Mouse (Mus musculus): ENCODE measurements around the gene Exoc4.

The Exoc4 gene

DNA sequence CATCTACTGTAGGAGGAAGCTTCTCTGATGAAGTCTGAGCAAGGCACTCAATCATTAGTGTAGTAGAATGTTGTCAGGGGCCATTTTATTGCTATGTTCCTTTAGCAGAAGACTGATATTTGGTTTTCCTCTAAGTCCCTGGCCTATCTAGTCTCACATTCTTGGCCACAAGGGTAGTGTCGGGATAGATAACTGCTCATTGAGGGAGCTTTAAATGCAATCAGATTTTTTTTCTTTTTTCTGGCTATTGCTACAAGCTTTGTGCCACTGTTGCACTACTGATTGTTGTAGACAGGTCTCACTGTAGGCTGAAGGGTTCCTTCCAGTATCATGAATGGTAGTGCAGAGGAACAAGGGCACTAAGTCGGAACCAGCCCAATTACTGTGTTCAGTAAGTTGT is 227.2 kb downstream of the Exoc4 start:
- no peak for DNase-seq (ENCODE audit: low spot score)

DNA sequence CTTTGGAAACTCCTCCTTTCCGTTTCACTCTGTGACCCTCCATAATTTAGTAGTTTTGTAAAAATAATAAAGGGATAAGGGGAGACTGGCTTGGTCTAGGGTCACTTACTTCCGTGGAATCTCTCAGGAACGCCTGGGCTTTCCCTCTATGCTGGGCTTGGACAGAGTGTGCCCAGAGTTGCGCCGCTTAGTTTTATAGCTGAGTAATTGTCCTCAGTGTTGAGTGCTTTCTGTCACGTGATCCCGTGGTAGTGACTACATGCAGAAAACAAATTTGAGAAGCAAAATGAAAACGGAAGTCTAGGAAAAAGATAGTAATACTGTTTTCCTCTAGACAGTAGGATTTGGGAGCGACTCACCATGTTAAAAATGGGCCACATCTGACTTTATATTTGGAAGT is 235.7 kb downstream of the Exoc4 start:
- no peak for DNase-seq (ENCODE audit: low spot score)

DNA sequence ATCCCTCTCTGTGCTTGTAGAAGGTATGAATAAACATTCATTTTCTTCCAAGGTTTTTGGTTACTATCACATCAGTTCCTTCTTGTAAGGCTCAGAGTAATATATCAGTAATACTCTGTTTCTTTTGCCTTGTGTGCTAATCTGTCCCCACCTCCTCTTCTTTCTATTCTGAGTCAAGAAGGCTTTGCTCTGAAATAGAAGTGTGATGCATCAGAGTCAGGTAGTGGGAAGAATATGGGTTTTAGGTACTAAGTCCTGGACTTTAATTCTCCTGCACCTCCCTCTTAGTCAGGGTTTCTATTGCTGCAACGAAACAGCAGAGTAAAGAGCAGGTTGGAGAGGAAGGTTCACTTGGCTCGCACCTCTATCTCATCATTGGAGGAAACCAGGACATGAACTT is 240.9 kb downstream of the Exoc4 start:
- DNase-seq (ENCODE audit: low spot score), result no peak

DNA sequence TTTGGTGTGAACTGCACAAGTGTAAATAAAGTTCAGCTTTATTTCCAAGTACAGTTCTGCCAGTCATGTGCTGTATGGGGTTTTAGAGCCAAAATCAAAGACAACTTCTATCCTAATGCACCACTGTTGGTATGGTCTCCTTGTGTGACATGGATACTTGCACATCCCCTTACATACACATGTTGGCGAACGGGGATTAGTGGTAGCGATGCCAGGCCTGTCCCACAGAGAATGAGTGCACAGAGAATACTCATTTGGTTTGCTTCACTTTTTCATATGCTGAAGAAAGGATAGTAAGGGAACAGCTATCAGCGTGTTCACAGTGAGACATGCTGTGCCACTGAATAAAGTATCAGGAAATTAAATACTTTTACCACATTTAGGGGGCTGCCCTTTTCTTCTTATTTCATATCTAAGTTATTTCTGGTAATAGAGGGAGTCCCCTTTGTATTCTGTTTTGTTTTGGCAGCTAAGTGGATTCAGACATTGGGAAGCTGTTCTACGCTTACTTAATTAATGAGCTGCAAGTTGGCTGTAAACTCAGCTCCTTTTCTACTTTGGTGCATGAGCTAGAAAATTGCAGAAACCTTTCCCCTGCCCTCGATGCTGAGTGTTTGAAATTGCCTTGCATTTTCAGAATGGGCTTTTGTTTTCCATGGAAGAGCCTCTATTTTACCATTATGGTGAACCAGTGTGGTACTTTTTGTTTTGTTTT is 247.4 kb downstream of the Exoc4 start:
- DNase-seq (ENCODE audit: low spot score), result no peak

DNA sequence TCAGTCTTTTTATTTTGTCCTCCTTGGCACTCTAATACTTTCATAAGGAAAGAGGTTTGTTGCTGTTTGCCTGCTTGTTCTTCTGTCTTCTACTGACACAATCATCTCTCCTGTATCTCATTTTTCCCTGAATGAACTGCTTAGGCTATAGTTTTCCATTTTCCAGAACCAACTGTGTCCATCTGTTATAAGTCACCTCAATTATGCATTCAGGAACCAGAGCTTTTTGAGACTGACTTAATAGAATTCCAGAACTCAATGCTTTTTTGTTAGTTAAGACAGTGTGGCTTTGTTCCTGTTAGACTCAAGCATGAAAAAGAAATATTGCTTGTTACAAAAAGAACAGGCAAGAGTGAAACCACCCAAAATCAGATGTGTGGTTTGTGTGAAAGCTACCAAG is 248.5 kb downstream of the Exoc4 start:
- DNase-seq (ENCODE audit: low spot score), result no peak

DNA sequence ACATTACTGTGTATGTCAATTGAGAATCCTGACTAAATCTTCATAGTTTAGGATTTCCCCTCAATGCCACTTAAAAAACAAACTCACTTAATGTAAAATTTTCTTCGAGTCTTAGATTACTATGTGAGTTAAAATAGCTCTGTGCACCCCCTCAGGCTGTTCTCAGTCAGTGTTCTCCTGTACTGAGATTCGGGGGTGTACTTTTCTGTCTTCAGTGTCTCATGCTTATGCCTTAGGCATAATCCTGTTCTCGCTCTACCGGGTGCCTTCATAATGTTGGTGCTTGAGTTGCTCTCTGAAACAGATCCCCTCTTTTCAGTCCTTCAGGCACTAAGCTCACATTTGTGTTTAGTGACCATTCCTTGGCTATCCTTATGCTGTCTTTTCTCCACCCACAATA is 253.5 kb downstream of the Exoc4 start:
- DNase-seq (ENCODE audit: low spot score), result no peak

DNA sequence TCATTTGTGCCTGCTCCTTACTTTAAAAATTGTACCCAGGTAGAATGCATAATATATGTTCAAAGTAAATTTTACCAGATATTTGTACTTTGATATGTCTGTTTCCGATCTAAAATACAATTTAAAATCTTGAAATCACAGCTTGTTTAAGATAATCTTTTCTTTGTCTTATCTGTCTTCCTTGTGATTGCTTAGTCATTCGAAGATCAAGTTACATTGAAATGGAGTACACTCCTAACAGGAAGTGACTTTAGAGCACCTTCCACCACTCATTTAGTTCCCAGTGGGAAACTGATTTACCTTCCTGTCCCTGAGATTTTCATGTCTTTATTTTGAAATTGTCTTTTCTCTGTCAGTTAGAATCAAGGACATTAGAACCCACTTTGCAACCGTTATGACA is 254.5 kb downstream of the Exoc4 start:
- DNase-seq (ENCODE audit: low spot score), result no peak

DNA sequence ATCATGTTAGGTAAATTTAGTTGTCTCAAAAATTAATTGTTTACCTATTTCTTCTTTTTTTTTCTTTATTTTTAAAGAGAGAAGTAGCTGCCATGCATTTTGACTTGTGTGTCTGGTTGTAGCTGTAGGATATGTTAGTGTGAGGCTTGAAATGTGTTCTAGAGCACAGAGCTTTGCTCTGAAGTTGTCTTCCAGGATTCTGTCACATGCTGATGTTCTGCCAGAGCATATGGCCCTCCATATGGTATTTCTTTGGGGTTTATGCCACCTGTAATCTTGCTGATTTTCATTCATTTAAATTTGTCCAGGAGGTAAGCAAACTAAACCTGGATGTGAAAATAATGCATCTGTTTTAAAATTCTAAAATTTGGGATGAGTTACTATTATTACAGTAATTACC is 258.2 kb downstream of the Exoc4 start:
- no peak for DNase-seq (ENCODE audit: low spot score)

DNA sequence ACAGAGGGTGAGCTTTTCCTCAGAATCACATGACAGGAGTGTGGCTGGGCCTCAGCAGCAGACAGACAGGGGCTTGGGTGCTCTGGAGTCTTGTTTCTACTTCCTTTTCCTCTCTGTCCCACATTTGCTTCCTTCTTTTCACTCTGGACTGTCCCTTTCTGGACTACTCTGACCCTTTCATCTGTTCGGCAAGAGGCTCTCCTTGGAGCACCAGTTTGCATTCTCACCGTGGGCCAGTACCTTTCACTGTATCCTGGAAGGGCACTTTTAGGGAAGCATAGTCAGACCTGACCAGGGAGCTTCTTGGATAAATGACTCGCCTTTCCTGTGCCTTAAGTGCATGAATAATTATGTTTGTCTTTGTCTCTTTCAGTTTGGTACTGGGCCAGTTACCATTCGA is 266.5 kb downstream of the Exoc4 start:
- no peak for DNase-seq (ENCODE audit: low spot score)

DNA sequence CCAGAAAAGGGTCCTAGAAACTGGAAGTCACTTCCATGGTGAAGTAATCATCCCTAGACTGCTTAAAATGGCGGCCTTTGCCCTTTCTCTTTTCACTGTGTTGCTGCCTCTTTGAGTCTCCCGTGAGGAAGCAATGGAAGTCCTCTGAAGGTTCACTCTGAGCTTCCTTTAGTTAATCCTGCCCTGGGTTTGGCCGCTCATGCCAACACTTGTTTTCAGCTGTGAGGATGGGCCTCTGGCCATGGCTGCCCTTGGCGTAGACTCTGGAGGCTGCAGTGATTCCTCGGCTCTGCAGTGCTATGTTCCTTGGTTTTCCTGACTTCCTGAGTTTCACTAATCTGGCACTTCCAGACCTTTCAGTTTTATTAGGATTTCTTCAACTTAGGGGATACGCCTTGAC is 267.9 kb downstream of the Exoc4 start:
- DNase-seq (ENCODE audit: low spot score), result no peak

DNA sequence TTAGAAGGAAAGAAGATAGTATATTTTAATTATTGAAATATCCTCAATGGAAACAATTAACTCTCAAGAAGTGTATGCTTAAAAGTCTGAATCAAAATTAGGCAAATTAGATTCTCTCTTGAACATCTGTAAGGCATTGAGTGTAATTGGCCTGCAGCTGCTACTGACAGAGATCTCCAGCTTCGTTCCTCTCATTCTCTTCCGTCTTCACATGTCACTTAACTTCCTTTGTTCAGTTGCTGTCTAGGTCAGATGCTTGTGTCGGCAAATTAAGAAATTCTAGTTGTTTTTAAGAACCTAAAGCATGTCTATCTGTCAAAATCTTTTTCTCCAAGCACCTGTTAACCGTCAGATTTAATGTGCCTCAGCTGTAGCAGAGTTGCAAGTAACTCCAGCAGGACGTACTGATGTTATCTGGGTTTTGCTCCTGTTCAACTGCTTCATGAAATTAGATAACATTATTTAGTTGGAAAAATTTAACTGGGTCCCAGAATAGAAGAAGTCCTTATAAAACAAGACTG is 269.1 kb downstream of the Exoc4 start:
- no peak for DNase-seq (ENCODE audit: low spot score)

DNA sequence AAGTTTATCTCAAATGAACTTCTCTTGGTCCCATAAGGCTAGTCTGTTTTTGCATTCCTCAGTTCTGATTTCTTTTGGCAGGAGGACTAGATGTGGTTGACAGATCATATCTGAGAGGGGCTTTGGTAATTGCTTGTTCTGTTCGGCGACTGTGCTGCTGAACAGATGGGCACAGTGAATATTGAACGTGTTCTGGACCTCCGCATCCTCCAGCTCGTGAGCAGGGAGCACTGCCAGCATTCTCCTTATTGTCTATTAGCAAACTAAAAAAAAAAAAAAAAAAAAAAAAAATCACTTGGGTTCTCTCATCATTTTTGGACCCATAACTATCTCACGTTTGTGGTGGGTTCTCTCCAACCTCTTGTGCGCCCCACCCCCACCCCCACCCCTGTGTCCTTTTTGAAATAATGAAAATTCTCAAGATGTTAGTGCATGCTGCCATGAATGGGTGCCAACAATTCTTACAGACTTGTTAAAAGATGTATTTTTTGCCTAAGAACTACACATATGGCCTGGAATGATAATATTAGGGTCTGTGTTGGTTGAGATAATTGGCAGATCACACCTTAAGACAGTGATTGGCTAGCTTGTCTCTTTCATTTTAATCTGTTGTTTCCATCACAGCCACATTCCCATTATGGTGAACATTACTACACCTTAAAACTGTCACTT is 276.9 kb downstream of the Exoc4 start:
- DNase-seq (ENCODE audit: low spot score), result no peak

DNA sequence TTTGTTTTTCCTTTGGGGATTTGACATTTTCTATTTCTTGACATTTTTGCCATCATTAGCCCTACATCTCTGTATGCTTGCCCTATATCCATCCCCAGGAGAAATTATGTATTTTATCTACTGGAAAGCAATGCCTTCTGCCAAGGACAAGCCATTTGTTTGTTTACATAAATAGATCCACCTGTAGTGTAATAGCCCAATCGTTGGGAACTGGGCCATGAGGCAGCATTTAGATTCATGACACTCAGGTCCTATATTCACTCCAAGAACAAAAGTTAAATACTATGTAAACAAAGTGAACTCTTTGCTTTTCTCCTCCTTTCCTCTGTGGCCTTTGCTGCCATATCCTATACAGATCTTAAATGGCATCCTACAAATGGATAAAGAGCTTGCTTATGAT is 291.5 kb downstream of the Exoc4 start:
- DNase-seq (ENCODE audit: low spot score), result no peak

DNA sequence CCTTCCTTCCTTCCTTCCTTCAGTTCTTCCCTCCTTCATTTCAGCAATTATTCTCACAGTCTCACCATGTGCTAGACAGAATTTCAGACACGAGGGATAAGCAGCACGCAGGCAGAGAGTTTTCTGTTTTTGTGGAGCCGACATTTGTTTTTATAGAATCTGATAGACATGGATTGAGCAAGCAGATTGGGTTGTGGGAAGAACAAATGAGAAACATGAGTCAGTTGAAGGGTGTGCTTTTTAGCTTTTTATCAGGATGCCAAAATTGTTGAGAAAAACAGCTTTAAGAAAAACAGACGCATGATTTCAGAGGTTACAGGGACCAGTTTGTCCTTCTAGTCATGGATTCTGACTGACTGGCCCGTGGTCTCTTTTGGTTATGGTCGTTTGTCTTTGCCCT is 293.8 kb downstream of the Exoc4 start:
- no peak for DNase-seq (ENCODE audit: low spot score)

DNA sequence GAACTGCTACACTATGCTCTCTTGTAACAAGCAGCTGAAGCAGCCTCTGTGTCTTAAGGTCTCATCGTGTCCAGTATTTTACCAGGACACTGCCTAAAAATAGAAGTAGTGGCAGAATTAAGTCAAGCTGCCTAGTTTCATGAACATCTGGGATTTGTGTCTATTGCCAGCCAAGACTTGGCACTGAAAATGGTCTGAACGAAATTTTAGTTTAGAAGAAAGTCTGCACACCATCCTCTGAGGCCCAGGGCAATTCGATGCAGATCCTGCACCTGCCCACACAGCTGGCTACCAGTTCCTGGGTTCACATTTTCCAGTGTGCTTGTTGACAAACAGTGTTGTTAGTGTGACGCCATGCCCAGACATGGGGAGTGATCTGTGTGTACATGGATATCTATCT is 303.0 kb downstream of the Exoc4 start:
- no peak for DNase-seq (ENCODE audit: low spot score)

DNA sequence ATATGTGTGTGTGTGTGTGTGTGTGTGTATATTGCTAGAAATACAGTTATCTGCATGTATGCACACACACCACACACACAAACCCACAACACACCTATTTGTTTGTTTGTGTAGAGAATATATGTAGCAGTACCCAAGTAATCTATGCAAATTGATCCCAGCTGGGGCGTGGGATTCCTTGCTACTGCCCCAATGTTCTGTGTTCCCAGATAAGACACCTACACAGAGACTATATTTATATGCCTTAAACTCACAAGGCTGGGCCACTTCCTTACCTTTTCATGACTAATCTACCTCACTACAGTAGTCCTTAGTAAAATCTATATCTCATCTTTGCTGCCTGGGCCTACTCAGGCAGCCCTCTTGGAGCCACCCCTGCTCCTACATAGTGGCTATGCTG is 312.0 kb downstream of the Exoc4 start:
- no peak for DNase-seq (ENCODE audit: low spot score)

DNA sequence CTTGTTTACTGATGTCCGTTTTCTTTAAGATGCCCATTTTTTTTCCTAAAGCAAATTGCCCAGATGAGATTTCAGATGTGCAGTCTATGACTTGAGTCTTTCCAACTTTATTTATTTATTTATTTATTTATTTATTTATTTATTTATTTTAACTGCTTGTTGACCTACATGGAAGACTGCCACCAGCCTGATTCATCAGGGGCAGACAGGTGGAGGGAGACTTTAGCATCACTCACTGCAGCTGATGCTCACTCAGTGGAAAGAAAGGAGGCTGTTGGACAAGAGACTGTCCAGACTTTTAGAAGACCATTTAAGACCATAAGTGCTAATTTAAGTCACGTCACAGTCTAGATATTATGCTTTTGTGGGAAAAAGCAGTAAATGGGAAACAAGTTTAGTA is 313.0 kb downstream of the Exoc4 start:
- DNase-seq (ENCODE audit: low spot score), result no peak

DNA sequence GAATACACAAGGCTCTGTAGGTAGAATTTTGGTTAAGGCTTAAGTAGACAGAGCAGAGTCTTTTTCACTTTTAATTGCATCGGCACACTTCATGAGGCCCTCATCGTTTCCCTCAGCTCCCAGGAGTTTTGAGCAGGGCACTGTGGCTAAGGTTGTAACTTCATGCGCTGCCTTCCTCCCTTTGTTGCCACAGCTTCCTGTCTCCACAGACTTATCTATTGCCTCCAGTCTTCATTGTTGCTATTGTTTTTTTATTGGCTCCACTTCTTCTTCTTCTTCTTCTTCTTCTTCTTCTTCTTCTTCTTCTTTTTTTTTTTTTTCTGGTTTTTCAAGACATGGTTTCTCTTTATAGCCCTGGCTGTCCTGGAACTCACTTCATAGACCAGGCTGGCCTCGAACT is 327.1 kb downstream of the Exoc4 start:
- DNase-seq (ENCODE audit: low spot score), result no peak

DNA sequence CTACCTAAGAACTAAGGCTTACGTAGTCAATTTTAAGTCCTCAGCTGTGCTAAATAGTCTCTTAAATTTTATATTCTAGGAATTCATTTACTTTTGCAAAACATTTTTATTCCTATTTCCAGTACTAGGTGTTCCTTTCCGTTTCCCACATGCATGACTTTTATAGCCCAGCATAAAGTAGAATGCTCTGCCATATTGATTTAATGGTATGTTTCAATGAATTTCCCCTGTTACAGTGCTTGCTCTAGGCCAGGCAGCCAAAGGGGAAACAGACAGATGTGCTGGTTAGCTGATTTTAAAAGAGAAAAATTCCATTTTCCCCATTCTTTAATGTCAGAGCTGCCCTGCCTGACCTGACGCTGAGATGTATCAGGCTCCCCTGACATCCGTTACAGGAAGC is 359.6 kb downstream of the Exoc4 start:
- no peak for DNase-seq (ENCODE audit: low spot score)

DNA sequence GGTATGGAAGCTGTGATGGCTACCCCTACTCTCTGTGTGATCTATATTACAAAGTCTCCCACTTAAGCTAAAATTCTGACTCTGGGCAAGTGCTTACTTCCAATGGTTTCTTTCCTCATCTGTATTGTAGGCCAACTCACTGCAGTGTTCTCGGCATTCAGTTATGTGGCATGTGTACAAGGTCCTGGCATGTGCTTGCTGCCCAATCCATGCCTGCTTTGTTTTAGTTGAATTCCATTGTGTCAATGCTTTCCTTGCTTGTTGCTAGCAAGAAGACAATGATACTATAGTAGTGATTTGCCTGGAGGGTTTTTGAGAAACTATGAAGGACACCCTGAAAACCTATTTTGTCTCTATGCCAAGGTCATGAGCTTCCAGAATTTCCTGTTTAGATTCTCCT is 365.1 kb downstream of the Exoc4 start:
- no peak for DNase-seq (ENCODE audit: low spot score)

DNA sequence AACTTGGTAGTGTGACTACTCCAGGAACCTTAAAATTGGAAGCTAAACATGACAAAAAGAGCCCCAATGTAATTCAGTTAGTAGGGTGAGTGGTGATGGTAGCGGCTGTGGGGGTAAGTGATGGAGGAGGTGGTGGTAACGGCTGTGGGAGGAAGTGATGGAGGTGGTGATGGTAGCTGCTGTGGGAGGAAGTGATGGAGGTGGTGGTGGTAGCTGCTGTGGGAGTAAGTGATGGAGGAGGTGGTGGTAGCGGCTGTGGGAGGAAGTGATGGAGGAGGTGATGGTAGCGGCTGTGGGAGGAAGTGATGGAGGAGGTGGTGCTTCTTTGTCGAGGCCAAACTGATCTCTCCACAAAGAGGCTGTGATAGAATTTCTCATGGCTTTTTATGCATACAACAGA is 369.7 kb downstream of the Exoc4 start:
- no peak for DNase-seq (ENCODE audit: low spot score)

DNA sequence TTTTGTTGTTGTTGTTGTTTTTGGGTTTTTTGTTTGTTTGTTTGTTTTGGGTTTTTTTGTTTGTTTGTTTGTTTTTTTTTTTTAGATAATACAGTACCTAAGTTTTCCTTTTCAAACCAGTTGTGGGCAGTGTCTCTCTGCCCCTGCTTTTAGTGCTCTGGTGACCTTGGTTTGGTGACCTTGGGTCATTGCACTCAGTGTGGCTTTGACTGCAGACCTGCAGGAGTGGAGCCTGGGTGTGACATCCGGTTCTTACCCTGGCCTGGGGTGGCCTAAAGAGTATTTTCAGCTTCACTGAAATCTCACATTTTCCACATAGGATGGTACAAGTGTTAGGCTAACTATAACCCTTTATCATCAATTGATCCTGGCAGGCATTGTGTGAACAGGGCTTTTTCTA is 371.8 kb downstream of the Exoc4 start:
- no peak for DNase-seq (ENCODE audit: low spot score)

DNA sequence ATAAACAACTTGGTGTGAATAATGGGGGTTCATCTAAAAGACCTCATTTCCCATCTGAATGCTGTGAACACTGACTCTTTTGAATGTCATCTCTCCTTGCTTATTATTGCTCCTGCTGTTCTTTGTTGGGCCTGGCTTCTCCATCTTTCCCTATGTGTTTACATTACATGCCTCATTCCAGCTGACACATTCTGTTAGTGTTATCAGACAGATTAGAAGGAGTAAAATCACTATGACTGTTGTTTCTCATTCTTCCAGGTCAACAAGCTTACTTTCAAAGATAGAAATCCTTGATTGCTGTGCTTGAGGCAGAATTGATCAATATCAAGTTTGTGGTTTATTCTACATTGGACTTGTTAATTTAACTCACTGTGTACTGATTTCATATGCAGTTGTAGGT is 377.0 kb downstream of the Exoc4 start:
- DNase-seq (ENCODE audit: low spot score), result no peak

DNA sequence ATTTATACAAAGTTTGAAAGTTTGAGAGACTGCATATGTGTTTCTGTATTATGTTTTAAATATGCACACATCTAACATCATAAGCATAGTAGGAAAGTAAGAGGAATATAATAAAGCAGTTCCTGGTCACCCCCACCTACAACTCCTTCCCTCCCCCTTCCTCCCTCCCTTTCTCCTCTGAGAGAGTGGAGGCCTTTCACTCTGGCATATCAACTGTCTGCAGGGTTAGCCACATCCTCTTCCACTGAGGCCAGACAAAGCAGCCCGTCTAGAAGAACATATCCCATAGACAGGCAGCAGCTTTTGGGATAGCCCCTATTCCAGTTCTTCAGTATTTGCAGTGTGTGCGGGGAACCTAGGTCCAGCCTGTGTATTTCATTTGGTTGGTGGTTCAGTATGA is 382.2 kb downstream of the Exoc4 start:
- DNase-seq (ENCODE audit: low spot score), result no peak
